Mouse (Mus musculus) megakaryocyte, embryonic 14.5 days (primary cell): Measurements from ENCODE around the gene Ccdc141.

Experiments
- FLI1 ChIP-seq: IDR thresholded peaks from 2 replicates; pipeline ENCODE4 v1.6.1; 2012; ENCODE audit warnings: low read length, inconsistent platforms, mixed read lengths
- GATA1 ChIP-seq: IDR thresholded peaks from 3 replicates; pipeline ENCODE4 v1.6.1; 2012; ENCODE audit warnings: mixed read lengths, low read length, inconsistent platforms, borderline replicate concordance

GRCm38 (mm10) chr2:77173821-77174220 is 3.4 kb upstream of the Ccdc141 start:
- TF ChIP-seq FLI1 (no peak), GATA1 (no peak)
